Mouse (Mus musculus): ENCODE data around the gene Omg. TPM values are rescaled to one million over a fixed set of nuclear protein-coding genes. Genes with fewer than 3 reads are reported as not detected.

The Omg gene
- not detected for polyA plus RNA-seq (2017; shearing (Covaris generic))

DNA sequence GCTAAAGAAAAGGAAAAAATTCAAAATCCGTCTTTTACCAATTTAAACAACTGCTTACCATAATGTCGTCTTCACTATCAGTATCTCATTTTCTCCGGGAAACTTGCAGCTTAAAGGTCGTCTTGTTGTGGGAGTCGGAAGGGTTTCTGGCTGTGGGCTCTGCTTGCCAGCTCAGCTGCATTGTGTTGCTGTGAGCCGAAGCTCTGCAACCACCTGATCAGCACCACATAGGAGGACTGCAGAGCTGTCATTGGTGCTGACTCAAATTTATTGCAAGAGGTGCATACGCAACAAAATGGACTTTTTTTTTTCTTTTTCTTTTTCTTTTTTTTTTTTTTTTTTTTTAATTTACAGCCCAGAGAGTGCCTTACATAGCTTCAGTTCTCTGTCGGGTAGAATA lies at the start of gene Omg:
Gene Omg (minus strand): TSS at position 240 of the 400 bp plus-strand sequence.

DNA sequence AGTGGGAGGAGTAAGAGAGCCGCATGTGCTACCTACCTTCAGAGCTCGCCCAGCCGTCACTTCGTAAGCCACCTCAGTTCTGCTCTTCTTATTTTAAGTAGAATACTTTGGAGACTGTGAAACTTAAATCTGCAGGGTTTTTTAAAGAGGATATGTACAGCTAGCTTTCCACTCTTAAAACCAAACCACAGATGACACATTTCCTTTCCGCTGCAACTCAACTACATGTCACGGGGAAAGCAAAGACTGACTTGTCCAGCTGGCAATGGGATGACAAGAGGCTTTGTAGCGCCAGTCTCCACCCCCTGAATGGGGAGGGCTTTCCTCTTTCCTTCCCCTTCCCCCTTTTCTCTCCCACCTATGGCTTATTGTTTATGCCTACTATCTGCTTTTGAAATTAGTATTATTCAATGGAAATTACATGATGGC lies 26.5 kb upstream of the Omg start, which contains the start of the genes Evi2 and Evi2a:
Gene Evi2 (minus strand): TSS at position 257 of the 429 bp plus-strand sequence.
Gene Evi2a (minus strand): TSS at position 277 of the 429 bp plus-strand sequence.

DNA sequence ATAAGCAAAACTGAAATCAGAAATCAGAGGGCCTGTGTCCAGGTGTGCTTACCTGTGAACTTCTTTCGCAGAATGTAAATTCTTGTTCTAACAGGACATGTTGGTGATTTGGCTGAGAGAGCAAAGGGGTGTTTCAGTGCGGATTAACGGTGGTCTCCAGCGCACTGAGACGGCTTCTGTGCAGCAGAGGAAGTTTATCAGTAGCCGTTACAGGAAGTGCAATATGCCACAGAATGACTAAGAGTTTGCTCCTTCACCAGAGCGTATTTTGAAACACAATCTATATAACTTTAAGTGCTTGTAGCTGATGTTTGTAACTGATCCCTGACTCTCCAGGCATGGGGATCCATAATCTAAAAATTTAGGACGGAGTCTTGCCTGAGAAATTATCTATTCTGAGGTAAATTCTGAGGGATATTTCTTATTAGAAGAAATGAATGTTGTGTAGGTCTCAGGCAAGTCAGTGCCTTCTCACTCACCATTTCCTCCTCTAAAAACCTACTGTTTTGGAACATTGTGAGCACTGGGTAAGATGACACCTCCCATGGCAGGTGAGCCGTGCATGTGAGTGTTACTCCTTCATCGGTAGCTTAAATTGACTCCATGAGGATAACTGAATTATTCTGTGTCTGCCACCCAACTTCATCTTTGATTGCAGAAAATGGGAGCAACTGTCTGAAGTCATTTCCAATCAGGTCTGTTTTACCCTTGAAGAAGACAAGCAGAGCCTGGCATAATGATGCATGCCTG lies 19.9 kb upstream of the Omg start, which contains the start of gene Evi2b:
Gene Evi2b (minus strand): TSS at position 203 of the 750 bp plus-strand sequence.

Other genes with a start within 250 kb of the Omg start
- 242 TPM for gene Wsb1, start 249.4 kb downstream of the Omg start, polyA plus RNA-seq (2017; shearing (Covaris generic))
- gene Gm9964, start 207.2 kb downstream of the Omg start, polyA plus RNA-seq (2017; shearing (Covaris generic)), result not detected
- 2.0 TPM for gene Nf1, start 164.4 kb downstream of the Omg start, polyA plus RNA-seq (2017; shearing (Covaris generic))
- 56.2 TPM for gene Evi2b, start 19.7 kb upstream of the Omg start, polyA plus RNA-seq (2017; shearing (Covaris generic))
- gene Evi2, start 26.5 kb upstream of the Omg start, polyA plus RNA-seq (2017; shearing (Covaris generic)), result 3.7 TPM
- 29.8 TPM for gene Evi2a, start 26.5 kb upstream of the Omg start, polyA plus RNA-seq (2017; shearing (Covaris generic))
- 26.9 TPM for gene Rab11fip4, start 87.1 kb upstream of the Omg start, polyA plus RNA-seq (2017; shearing (Covaris generic))